Mouse (Mus musculus) small intestine, adult 2 months (tissue): ENCODE results near the gene Lacc1. TPM values are rescaled to one million over a fixed set of nuclear protein-coding genes. Genes with fewer than 3 reads are reported as not detected.

Experiments used
- H3K27ac ChIP-seq: fragments of 200-500 bp; 2 replicates; pipeline ENCODE4 v1.5.1; 2012; ENCODE audit warnings: low read depth, low read length, control low read depth, inconsistent platforms; ENCODE audit not compliant: insufficient read depth
- H3K27me3 ChIP-seq: fragments of 200-500 bp; 2 replicates; pipeline ENCODE4 v1.6.1; 2012; ENCODE audit warnings: mild to moderate bottlenecking, moderate library complexity, low read length, inconsistent platforms; ENCODE audit not compliant: control insufficient read depth, insufficient read depth
- H3K36me3 ChIP-seq: fragments of 200-500 bp; 2 replicates; pipeline ENCODE4 v1.6.1; 2012; ENCODE audit warnings: mild to moderate bottlenecking, low read length, control low read depth, inconsistent platforms; ENCODE audit not compliant: control insufficient read depth, insufficient read depth
- H3K4me1 ChIP-seq: fragments of 200-500 bp; 2 replicates; pipeline ENCODE4 v1.6.1; 2012; ENCODE audit warnings: low read length, inconsistent platforms, mixed read lengths; ENCODE audit not compliant: control insufficient read depth, insufficient read depth, insufficient read length
- H3K4me3 ChIP-seq: fragments of 200-500 bp; 2 replicates; pipeline ENCODE4 v1.5.1; 2012; ENCODE audit warnings: low read depth, mild to moderate bottlenecking, control low read depth, inconsistent platforms, low read length, moderate library complexity
- CTCF ChIP-seq: fragments of 200-500 bp; IDR thresholded peaks from 2 replicates; pipeline ENCODE4 v1.5.1; 2012; ENCODE audit warnings: low read depth, mild to moderate bottlenecking, control low read depth, inconsistent platforms, low read length, moderate library complexity, mixed read lengths; ENCODE audit not compliant: insufficient replicate concordance, insufficient read length; ENCODE audit errors: extremely low read depth
- POLR2A ChIP-seq: fragments of 200-500 bp; IDR thresholded peaks from 2 replicates; pipeline ENCODE4 v1.6.1; 2012; ENCODE audit warnings: low read depth, mild to moderate bottlenecking, control low read depth, inconsistent platforms, low read length, moderate library complexity
- WGBS: fragments of 180-500 bp; shearing (Covaris S2); methylation state at CpG from one replicate; pipeline ENCODE4 v1.1.7; 2018; 5-methylcytosine and 5-hydroxymethylcytosine counted together
- polyA plus RNA-seq: library from polyadenylated mRNA; depleted of rRNA; stranded (reverse); fragments of >200 nt; gene quantifications from 2 replicates; pipeline ENCODE4 v1.2.3, GENCODE M21; 2012; rRNA removed

Lacc1 gene
- polyA plus RNA-seq = 1.9 and 4.1 TPM in 2 replicates

- peak; percentile 76 for TF ChIP-seq CTCF
- peak; percentile 48 for TF ChIP-seq POLR2A
- H3K4me3 ChIP-seq = peak within 1 kb of the TSS; percentile 88
- H3K4me1 ChIP-seq = peaks cover 7% of the 10 kb centered on the region; the same call in 1 of the 2 replicates
- H3K27me3 ChIP-seq = no peaks in the 10 kb centered on the region
- WGBS = under 1% methylated on average over 86 of the region's 86 CpGs
- H3K27ac ChIP-seq = peak within 1 kb of the TSS; percentile 33
- no peaks in the 10 kb centered on the region for H3K36me3 ChIP-seq
Measured at GRCm38 (mm10) chr14:77036226-77037046, at the start of gene Lacc1, which contains the start of gene Ccdc122. Gene Lacc1 (minus strand): TSS chr14:77036904. Gene Ccdc122 (plus strand): TSS chr14:77036772.

GRCm38 (mm10) chr14:77081248-77081647, 44.5 kb upstream of the Lacc1 start:
- no peaks in the 10 kb centered on the region for H3K4me1 ChIP-seq
- no peak overlapping the region for H3K4me3 ChIP-seq
- WGBS = 89% methylated on average over 5 of the region's 5 CpGs
- TF ChIP-seq POLR2A (no peak), CTCF (no peak)
- H3K27ac ChIP-seq = no peak overlapping the region
- no peaks in the 10 kb centered on the region for H3K36me3 ChIP-seq
- no peaks in the 10 kb centered on the region for H3K27me3 ChIP-seq

- H3K27ac ChIP-seq = no peak overlapping the region
- TF ChIP-seq CTCF (no peak), POLR2A (no peak)
- 90% methylated on average over 1 of the region's 1 CpGs for WGBS
Measured at GRCm38 (mm10) chr14:77069361-77069760, 32.7 kb upstream of the Lacc1 start.

GRCm38 (mm10) chr14:77053288-77053687, 16.6 kb upstream of the Lacc1 start:
- Histone ChIP-seq H3K27ac (no peak overlapping the region), H3K4me1 (no peaks in the 10 kb centered on the region), H3K36me3 (no peaks in the 10 kb centered on the region), H3K27me3 (no peaks in the 10 kb centered on the region), H3K4me3 (no peak overlapping the region)
- no peak for TF ChIP-seq CTCF
- no peak for TF ChIP-seq POLR2A

More at GRCm38 (mm10) chr14:77069361-77069760, 32.7 kb upstream of the Lacc1 start:
- Histone ChIP-seq H3K4me3 (no peak overlapping the region), H3K4me1 (no peaks in the 10 kb centered on the region), H3K27me3 (no peaks in the 10 kb centered on the region), H3K36me3 (no peaks in the 10 kb centered on the region)

GRCm38 (mm10) chr14:77037832-77038425, 1.2 kb upstream of the Lacc1 start:
- Histone ChIP-seq H3K36me3 (no peaks in the 10 kb centered on the region), H3K27me3 (no peaks in the 10 kb centered on the region), H3K4me3 (no peak overlapping the region), H3K4me1 (peaks cover 7% of the 10 kb centered on the region; the same call in 1 of the 2 replicates), H3K27ac (no peak overlapping the region)
- WGBS = 65% methylated on average over 8 of the region's 8 CpGs
- TF ChIP-seq POLR2A (no peak), CTCF (no peak)

GRCm38 (mm10) chr14:77037330-77037729, 626 bp upstream of the Lacc1 start:
- Histone ChIP-seq H3K27me3 (no peaks in the 10 kb centered on the region), H3K36me3 (no peaks in the 10 kb centered on the region), H3K4me1 (peaks cover 7% of the 10 kb centered on the region; the same call in 1 of the 2 replicates), H3K27ac (peak overlapping the region; percentile 33), H3K4me3 (no peak overlapping the region)
- TF ChIP-seq POLR2A = no peak
- no peak for TF ChIP-seq CTCF
- WGBS = 49% methylated on average over 5 of the region's 5 CpGs

GRCm38 (mm10) chr14:77034970-77035369, 1.7 kb downstream of the Lacc1 start:
- H3K4me3 ChIP-seq = no peak overlapping the region
- H3K36me3 ChIP-seq = no peaks in the 10 kb centered on the region
- TF ChIP-seq POLR2A (no peak), CTCF (no peak)
- WGBS = 85% methylated on average over 8 of the region's 8 CpGs
- peaks cover 10% of the 10 kb centered on the region; the same call in 1 of the 2 replicates for H3K4me1 ChIP-seq
- no peak overlapping the region for H3K27ac ChIP-seq
- no peaks in the 10 kb centered on the region for H3K27me3 ChIP-seq
